Mouse (Mus musculus) ES-Bruce4 (cell line): ENCODE measurements around the gene Izumo2. TPM values are rescaled to one million over a fixed set of nuclear protein-coding genes. Genes with fewer than 3 reads are reported as not detected.
"Not testable (repeated sequence)": the region's sequence is repeated elsewhere in the genome, so short reads cannot be mapped to it uniquely, and the experiment has no call there.

Experiments used
- H3K27ac ChIP-seq: 2 replicates; pipeline ENCODE4 v1.5.1; 2012; ENCODE audit warnings: low read length, inconsistent platforms; ENCODE audit not compliant: insufficient read depth
- H3K27me3 ChIP-seq: 2 replicates; pipeline ENCODE4 v1.6.1; 2012; ENCODE audit warnings: mild to moderate bottlenecking, low read length, inconsistent platforms; ENCODE audit not compliant: control insufficient read depth, poor library complexity, insufficient read depth, severe bottlenecking
- H3K36me3 ChIP-seq: 2 replicates; pipeline ENCODE4 v1.6.1; 2012; ENCODE audit warnings: inconsistent platforms, mild to moderate bottlenecking, low read length, moderate library complexity; ENCODE audit not compliant: control insufficient read depth, poor library complexity, insufficient read depth, severe bottlenecking
- H3K4me1 ChIP-seq: one replicate; pipeline ENCODE4 v1.8.1; 2011; ENCODE audit warnings: low read length; ENCODE audit not compliant: control insufficient read depth, insufficient read depth
- H3K4me3 ChIP-seq: 2 replicates; pipeline ENCODE4 v1.5.1; 2011; ENCODE audit warnings: low read depth, mild to moderate bottlenecking, low read length
- H3K9ac ChIP-seq: 2 replicates; pipeline ENCODE4 v1.6.1; 2012; ENCODE audit warnings: low read depth, mild to moderate bottlenecking, inconsistent platforms; ENCODE audit not compliant: poor library complexity, severe bottlenecking
- H3K9me3 ChIP-seq: replicated peaks from 2 replicates; pipeline ENCODE4 v1.6.1; 2012; ENCODE audit warnings: mild to moderate bottlenecking, low read length, inconsistent platforms; ENCODE audit not compliant: control insufficient read depth, poor library complexity, insufficient read depth, severe bottlenecking
- CTCF ChIP-seq: IDR thresholded peaks from one replicate; pipeline ENCODE4 v1.8.1; 2011; ENCODE audit warnings: low read depth, low read length
- EP300 ChIP-seq: IDR thresholded peaks from 2 replicates; pipeline ENCODE4 v1.6.1; 2011; ENCODE audit warnings: low read depth, low read length; ENCODE audit not compliant: insufficient read depth
- POLR2A ChIP-seq: IDR thresholded peaks from one replicate; pipeline ENCODE4 v1.8.1; 2011; ENCODE audit warnings: low read length; ENCODE audit not compliant: insufficient read depth
- polyA plus RNA-seq: library from polyadenylated mRNA; stranded (reverse); fragments of >200 nt; gene quantifications from 2 replicates; pipeline ENCODE4 v1.2.4, GENCODE M21; 2011; ENCODE audit warnings: low read depth; ENCODE audit not compliant: missing spikeins, insufficient read depth, insufficient read length

The Izumo2 gene
- polyA plus RNA-seq, 1 experiment, result 1.8 TPM

DNA sequence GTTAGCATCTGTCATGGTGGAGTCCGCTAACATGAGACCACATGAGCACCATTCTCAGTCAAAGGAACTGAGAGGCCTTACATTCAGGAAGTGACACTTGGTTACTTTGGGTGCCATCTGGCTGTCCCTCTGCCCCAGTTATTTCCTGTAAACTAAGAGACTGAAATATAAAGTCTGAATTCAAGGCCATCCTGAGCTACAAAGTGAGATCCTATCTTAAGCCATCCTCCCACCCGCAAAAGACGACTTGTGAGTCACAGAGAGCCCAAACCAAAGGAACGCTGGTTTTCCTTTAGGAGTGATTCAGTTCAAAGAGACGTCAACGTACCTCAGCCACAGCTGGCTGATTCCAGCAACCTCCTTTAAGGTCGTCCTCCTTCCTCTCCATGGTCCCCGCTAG, 32.8 kb downstream of the Izumo2 start:
- no peak overlapping the region for H3K9ac ChIP-seq
- H3K36me3 ChIP-seq, result peaks cover 33% of the 10 kb centered on the region
- H3K4me1 ChIP-seq, result peaks cover 3% of the 10 kb centered on the region
- H3K9me3 ChIP-seq, result no peaks in the 10 kb centered on the region
- H3K27ac ChIP-seq, result 0 out of 2 replicates have a peak overlapping the region, but pooled peaks have one; percentile 26
- H3K4me3 ChIP-seq, result no peak overlapping the region
- no peaks in the 10 kb centered on the region for H3K27me3 ChIP-seq
- TF ChIP-seq POLR2A, result no peak
- no peak for TF ChIP-seq EP300
- TF ChIP-seq CTCF, result no peak

DNA sequence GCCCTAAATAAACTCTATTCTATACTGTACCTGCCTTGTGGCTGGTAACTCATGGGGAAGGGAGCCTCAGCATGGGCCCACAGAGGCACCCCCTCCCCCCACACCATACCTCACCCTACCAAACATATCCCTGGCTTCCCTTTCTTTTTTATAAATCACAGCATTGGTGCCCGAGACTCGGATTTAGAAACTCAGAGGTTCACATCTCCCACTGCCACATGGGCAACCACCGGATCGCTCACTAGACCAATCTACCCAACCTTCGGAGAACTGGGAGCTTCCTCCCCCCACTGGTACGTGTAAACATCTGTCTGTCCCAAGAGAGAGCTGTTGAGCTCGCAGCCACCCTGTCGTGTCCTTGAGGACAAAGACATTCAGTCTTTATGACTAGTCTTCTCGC, 35.7 kb downstream of the Izumo2 start:
- H3K27ac ChIP-seq, result no peak overlapping the region
- peak overlapping the region; percentile 45; the same call in 1 of the 2 replicates for H3K9ac ChIP-seq

DNA sequence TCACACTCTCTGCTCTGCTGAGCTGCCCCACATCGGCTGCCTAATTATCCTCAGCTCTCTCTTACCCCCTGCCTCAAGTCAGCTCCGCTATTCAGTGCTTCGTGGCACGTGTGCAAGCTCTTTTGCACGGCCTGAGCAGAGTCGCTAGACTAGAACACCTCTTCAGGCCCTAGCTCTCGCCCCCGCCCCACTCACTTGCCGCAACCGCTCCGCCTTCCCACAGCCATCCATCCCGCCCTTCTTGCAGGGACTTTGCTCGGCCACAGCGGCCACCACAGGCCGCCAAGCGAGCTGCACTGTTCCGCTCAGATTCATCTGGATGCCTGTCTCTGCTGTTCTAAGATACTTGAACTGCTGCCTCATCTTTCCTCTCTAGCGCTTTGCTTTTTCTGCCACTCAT, 36.5 kb downstream of the Izumo2 start:
- TF ChIP-seq POLR2A (no peak), CTCF (peak; percentile 82), EP300 (no peak)
- H3K27ac ChIP-seq, result no peak overlapping the region
- H3K4me1 ChIP-seq, result peaks cover 3% of the 10 kb centered on the region

More for the DNA sequence above, 35.7 kb downstream of the Izumo2 start:
- peaks cover 3% of the 10 kb centered on the region for H3K4me1 ChIP-seq
- TF ChIP-seq POLR2A (no peak), CTCF (no peak), EP300 (no peak)
- no peaks in the 10 kb centered on the region for H3K27me3 ChIP-seq
- peaks cover 13% of the 10 kb centered on the region for H3K36me3 ChIP-seq
- no peak overlapping the region for H3K4me3 ChIP-seq
- no peaks in the 10 kb centered on the region for H3K9me3 ChIP-seq

DNA sequence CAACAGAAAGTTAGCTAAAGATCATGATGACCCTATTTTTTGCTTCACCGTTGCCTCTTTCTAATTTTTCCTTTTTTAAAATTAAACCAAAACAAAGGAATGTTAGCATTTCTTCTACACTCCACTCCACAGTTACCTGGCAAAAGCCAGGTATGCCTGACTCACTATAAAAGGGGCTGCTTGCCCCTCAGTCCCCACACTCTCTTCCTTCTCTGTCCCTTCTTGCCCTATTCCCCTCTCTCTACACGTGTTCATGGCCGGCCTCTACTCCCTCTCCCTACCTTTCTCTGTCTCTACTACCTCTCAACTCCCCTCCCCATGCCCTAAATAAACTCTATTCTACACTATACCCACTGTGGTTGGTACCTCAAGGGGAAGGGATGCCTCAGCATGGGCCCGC, 38.6 kb downstream of the Izumo2 start:
- H3K9me3 ChIP-seq, result no peaks in the 10 kb centered on the region
- H3K27me3 ChIP-seq, result no peaks in the 10 kb centered on the region
- H3K36me3 ChIP-seq, result no peaks in the 10 kb centered on the region
- H3K4me1 ChIP-seq, result peaks cover 3% of the 10 kb centered on the region
- TF ChIP-seq EP300 (no peak), CTCF (no peak), POLR2A (no peak)
- peak overlapping the region; percentile 95 for H3K4me3 ChIP-seq
- peak overlapping the region; percentile 91 for H3K9ac ChIP-seq
- no peak overlapping the region for H3K27ac ChIP-seq

More for the DNA sequence above, 36.5 kb downstream of the Izumo2 start:
- H3K4me3 ChIP-seq, result peak overlapping the region; percentile 73
- no peaks in the 10 kb centered on the region for H3K27me3 ChIP-seq
- peak overlapping the region; percentile 45; the same call in 1 of the 2 replicates for H3K9ac ChIP-seq
- H3K9me3 ChIP-seq, result no peaks in the 10 kb centered on the region
- peaks cover 9% of the 10 kb centered on the region; the same call in 1 of the 2 replicates for H3K36me3 ChIP-seq

DNA sequence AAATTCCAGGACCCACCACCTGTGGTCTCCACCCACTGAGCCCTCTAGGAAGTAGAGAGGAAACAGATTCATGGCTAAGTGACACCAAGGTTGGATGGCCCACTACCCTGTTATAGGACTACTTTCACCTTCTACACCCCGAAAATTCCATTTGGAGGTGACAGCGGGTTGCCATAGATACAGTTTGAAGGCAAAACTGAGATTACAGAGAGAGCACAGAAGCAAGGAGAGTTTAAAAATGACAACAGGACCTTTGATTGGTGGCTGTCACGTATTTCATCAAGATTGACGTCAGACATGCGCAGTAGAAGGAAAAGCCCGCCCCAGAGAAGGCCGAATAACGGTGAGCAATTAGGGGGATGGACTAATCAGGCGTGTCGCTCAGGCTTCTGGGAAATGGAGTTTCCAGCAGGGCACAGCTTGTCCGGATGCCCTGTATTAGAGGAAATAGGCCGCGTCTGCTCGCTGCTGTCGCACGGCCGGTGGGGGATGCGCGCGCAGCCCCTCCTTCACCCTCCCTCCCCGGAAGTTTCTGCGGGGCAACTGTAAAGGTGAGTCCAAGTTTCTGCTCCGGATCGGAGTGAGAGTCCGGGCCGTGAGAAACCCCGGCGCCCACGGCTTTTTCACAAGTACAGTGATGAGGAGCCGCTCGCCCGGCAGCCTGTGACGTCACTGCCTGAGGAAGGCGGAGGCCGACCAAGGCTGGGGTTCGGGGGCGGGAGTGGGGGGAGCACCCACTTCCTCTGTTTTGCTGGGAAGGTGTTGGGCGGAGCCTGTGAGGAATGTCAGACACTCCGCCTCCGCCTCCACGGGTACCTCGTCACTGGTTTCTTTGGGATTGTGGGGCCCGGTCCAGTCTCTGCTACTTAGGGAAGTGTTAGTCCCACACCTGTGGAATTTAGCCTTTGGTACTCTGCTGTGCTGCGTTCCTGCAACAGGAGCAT, 39.8 kb downstream of the Izumo2 start, which contains the start of gene Vrk3:
Gene Vrk3 (plus strand): TSS at position 313 of the 944 bp plus-strand sequence.
- TF ChIP-seq EP300, result no peak
- TF ChIP-seq CTCF, result no peak
- TF ChIP-seq POLR2A, result no peak
- no peaks in the 10 kb centered on the region for H3K36me3 ChIP-seq
- peak within 1 kb of the TSS; percentile 91 for H3K9ac ChIP-seq
- peaks cover 3% of the 10 kb centered on the region for H3K4me1 ChIP-seq
- peak within 1 kb of the TSS; percentile 98 for H3K4me3 ChIP-seq
- peak within 1 kb of the TSS; percentile 69 for H3K27ac ChIP-seq
- H3K9me3 ChIP-seq, result no peaks in the 10 kb centered on the region
- no peaks in the 10 kb centered on the region for H3K27me3 ChIP-seq

DNA sequence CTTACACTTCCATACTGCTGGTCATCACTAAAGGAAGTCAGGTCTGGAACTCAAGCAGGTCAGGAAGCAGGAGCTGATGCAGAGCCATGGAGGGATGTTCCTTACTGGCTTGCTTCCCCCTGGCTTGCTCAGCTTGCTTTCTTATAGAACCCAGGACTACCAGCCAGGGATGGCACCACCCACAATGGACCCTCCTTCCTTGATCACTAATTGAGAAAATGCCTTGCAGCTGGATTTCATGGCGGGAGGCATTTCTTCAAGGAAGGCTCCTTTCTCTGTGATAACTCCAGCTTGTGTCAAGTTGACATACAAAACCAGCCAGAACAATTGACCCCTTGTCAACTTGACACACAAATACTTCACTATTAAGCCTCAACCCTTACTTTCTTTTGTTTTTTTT, 42.4 kb downstream of the Izumo2 start, which contains the start of gene Zfp473:
Gene Zfp473 (minus strand): TSS at position 101 of the 400 bp plus-strand sequence.
- not testable (repeated sequence) for H3K27ac ChIP-seq, H3K27me3 ChIP-seq, H3K36me3 ChIP-seq, H3K4me3 ChIP-seq, H3K9me3 ChIP-seq, H3K9ac ChIP-seq, H3K4me1 ChIP-seq
